Mouse (Mus musculus) E14TG2a.4 (cell line): Measurements from ENCODE around the gene F2rl2.

Experiments used
- CTCF ChIP-seq: conservative IDR thresholded peaks from 2 replicates; pipeline ENCODE4 v1.5.1; 2014; ENCODE audit warnings: low read length
- NANOG ChIP-seq: IDR thresholded peaks from 2 replicates; pipeline ENCODE4 v1.6.1; 2014; ENCODE audit warnings: borderline replicate concordance, low read length, mixed read lengths

- no peak for TF ChIP-seq CTCF
- TF ChIP-seq NANOG = no peak
Observed at GRCm38 (mm10) chr13:95671108-95671897, 25.4 kb upstream of the F2rl2 start.
